Mouse (Mus musculus) spleen, adult 2 months (tissue): ENCODE results near the gene 4930404H24Rik.

Source experiments
- CTCF ChIP-seq: fragments of 200-500 bp; IDR thresholded peaks from 2 replicates; pipeline ENCODE4 v1.5.1; 2011; ENCODE audit warnings: mild to moderate bottlenecking, inconsistent platforms; ENCODE audit not compliant: insufficient read depth, insufficient read length, insufficient replicate concordance; ENCODE audit errors: extremely low read depth
- POLR2A ChIP-seq: fragments of 200-500 bp; IDR thresholded peaks from 2 replicates; pipeline ENCODE4 v1.6.1; 2011; ENCODE audit warnings: low read depth, low read length, inconsistent platforms

DNA sequence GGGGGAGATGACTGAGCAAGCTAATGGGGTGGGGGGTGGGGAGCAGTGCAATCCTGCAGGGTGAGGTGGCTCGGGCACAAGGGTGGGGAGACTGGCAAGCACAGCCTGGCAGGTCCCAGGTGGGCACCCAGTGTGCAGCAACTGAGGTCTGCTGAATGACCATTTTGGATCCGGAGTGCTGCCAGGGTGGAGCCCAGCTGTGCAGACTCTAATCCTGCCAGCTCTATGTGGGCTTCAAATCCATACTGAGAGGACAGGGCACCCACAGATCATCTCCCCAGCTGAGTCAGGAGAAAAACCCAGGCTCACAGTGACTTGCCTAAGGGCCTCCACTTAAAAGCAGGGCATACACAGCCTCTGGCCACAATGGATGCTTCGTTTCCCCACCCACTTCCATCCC is 15.8 kb downstream of the 4930404H24Rik start:
- TF ChIP-seq CTCF (no peak), POLR2A (no peak)
